Mouse (Mus musculus): ENCODE measurements around the gene Zfp609.

Zfp609 gene

DNA sequence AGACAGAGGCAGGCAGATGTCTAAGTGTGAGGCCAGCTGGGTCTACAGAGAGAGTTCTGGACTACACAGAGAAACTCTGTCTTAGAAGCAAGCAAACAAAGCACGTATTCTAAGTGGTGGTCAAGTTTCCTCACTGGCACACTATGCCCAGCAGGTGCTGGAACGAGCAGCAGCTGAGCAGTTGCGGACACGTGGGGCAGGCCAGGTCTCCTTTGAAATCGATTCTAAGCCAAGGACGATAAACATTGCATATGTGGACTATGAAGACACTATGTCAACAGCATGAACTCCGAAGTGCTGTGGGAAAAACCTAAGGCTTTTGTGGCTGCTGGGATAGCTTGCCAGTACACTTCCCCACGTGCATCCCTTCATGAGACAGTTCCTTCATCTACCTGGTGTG lies 67.4 kb downstream of the Zfp609 start:
- DNase-seq (ENCODE audit: low spot score): no peak

DNA sequence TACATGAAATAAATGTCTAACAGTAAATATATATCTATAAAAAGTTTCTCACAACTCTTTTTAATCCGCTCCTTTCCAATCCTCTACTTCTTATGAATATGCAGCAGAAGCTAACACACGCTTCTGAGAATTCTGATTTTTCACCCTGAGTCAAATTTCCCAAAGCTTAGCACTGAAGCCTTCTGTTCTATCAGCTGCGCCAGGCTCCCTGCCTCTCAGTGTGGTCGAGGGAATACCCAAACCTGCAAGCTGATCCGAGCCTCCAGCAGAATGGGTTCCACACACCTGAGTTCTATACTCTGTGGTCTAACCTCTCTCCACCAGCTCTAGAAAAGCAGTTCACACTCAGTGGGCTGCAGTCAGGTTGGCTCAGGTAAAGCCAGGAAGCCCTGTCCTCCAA lies 68.1 kb downstream of the Zfp609 start:
- DNase-seq (ENCODE audit: low spot score): no peak

DNA sequence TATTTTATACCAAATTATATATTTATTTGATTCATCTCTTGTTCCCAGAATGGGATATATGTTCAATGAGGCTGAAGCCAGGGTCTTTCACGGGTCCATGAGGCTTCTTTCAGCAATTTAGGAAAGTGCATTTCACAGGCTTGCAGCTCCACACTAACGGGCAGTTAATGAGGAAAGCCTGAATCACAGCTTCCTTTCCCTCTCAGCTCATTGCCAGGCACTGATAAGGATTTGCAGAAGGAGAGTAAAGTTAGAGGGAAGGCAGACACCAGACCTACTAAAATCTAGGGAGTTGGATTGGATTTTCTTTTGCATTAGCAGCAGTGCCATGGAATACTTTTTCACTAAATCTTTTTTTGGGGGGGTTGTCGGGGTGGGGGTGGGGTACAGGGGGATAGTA lies 69.5 kb downstream of the Zfp609 start:
- no peak for DNase-seq (ENCODE audit: low spot score)

DNA sequence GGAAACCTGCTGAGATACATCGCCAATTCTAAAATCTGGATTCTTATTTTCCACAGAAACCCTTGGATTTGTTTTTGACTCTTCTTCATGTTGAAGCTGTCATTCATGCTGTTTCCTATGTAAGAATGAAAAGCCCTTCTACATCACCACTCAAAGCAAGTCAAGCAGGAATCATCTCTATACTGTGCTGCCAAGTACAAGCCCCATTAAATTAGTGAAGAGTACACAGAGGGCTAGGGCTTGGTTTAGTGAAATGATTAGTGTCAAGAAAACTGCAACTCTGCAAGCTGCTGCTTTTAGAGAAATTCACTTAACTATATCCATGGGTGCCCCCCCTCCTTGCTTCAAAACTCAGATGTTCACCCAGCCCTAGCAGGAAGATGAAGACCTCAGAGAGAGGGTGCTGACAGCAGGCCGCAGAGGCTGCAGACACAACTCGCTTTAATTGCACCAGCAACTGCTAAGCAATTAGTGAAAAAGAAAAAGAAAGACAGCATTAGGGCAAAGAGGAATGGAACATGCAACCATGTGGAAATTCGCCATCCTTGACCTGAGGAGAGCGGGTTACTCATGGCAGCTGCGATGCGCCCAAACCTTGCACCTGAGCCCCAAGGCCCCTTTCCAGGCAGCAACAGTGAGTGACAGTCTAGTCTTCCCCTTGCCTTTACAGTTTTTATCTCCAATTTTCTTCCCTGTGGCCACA lies 71.5 kb downstream of the Zfp609 start:
- DNase-seq (ENCODE audit: low spot score): no peak

DNA sequence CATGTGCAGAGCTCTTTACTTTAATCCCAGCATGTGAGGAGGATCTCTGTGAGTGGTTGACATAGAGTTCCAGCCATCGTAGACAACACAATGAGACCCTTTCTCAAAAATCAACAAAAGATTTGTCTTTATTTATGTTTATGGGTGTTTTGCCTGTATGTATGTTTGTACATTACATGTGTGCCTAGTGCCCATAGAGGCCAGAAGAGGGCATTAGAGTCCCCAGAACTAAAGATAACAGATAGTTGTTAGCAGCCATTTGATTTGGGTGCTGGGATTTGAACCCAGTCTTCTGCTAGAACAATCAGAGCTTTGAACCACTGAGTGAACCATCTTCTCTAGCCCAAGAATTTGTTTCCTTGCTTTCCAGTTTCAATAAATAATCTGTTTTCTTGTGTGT lies 72.2 kb downstream of the Zfp609 start:
- no peak for DNase-seq (ENCODE audit: low spot score)

DNA sequence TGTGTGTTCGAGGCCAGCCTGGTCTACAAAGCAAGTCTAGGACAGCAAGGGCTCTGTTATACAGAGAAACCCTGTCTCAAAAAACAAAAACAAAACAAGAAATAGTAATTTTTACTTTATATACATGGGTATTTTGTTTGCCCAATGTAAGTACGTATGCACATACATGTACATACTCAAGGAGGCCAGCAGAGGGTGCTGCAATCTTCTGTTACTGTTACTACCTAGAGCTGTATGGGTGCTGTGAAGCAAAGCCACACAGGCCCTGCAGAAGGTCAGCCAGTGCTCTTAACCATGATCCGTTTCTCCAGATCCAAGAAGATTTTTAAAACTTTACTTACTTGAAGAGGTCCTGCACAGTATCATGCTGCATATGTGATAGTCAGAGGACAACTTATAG lies 74.7 kb downstream of the Zfp609 start:
- DNase-seq (ENCODE audit: low spot score): no peak

DNA sequence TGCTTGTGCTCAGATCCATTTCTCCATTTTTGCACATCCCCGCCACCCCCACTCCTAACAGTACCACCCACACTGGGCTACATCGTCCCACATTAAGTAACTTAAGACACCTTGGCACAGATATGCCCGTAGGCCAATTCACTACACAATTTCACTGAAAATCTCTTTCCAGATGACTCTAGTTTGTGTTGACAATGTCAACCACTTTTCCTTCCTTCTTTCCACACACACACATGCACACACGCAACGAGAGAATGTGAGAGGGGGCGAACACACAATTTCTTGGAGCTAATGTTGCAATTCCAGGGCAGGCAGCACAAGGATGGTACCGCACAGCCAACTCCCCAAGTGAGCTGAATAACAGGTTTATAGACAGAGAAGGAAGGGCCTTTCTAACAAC lies 75.5 kb downstream of the Zfp609 start:
- no peak for DNase-seq (ENCODE audit: low spot score)

DNA sequence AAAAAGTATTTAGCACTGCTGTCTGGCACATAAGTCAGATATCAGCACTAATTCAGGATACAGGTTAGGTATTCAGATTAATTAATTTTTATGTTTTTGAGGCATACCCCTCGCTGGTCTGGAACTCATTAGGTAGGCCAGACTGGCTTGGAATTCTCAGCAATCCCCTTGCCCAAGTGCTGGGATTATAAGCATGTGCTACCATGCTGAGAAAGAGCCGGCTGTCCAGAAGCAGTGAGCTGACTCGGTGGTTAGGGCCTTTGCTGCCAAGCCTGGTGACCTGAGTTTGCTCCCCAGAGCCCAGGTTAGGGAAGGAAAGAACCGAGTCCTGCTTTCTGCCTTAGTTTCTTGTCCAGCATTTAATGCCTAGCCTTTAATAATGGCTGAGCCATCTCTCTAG lies 79.3 kb downstream of the Zfp609 start:
- no peak for DNase-seq (ENCODE audit: low spot score)

DNA sequence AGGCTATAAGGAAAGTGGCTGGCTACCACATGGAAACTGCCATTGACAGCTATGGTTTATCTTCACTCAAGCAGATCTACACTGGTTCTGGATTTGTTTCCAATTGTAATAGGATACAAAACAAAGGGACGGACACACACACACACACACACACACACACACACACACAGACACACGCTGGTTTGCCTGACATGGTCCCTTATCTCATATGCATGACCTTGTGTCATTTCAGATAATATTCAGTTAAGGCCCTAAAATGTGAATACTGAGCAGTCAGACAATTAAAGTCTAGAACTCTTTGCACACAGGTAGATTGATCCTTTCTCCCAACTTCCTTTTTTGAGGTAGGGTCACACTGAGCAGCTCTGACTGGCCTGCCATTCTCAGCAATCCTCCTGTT lies 80.9 kb downstream of the Zfp609 start:
- DNase-seq (ENCODE audit: low spot score): no peak

DNA sequence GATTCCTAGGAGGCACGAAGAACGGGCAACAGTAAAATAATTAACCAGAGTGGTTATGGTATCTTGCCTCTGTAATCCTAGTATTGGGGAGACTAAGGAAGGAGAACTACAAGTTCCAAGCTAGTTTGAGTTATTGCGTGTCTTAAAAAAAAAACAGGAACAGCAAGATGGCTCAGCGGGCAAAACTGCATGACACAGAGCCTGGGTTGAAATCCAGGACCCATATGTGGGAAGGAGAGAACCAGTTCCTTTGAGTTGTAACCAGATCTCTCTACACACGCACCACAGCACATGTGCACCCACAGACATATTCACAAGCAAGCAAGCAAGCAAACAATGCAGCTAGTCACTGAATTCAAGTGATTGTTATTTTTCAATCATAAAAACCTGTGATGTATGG lies 81.9 kb downstream of the Zfp609 start:
- DNase-seq (ENCODE audit: low spot score): no peak

DNA sequence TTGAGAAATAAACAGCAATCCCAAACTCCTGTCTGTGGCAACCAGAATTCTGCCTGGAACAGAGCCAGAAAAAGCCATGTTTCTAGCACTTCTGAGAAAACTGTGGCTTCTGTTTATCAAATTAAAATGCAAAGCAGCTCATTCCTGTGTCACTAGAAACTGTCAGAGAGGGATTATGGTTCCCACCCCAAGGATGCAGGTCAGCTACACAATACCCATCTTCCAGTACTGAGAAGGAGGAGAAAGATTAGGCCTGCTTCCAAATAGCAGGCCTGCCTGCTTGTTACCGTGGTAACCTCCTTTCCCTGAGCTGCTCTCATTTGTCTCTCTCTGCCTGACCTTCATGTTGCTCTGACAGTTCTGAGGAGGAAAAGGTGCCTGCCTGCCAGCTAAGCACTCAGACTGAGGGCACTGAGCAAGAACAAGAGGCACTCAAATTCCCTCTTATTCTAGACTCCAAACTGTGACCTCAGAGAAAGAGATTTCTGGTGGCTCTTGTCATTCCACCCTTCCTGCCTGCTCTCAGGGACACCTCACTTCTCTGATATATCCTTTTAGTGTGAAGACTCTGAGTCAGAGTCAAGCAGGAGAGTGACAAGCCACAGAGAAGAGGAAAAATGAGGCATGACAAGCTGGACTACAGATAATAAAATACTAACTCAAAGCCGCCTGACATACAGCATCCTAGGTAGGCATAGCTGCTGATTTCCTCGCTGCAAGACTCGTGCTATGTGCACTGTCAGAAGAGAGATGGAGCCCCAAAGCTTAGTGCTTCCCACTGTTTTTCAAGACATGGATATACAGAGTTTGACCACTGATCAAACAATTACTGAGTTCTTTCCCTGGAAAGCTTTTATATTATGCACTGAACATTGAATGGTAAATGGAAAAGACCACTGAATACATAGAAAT lies 82.9 kb downstream of the Zfp609 start:
- peak; percentile 14 for DNase-seq (ENCODE audit: low spot score)

DNA sequence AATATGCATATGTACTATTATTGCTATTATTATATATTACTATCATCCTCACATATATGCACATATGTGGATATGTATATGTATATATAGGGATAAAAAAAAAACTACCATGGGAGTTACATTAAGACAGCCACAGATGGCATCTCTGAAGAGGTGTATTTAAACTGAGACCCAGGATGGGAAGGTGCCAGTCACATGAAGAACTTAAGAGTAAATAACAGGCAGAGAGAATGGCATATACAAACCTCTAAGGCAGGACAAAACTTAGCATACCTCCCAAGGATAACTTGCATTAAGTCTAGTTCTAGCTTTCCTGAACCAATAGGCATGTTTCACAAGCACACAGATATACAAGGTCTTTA lies 83.6 kb downstream of the Zfp609 start:
- no peak for DNase-seq (ENCODE audit: low spot score)

DNA sequence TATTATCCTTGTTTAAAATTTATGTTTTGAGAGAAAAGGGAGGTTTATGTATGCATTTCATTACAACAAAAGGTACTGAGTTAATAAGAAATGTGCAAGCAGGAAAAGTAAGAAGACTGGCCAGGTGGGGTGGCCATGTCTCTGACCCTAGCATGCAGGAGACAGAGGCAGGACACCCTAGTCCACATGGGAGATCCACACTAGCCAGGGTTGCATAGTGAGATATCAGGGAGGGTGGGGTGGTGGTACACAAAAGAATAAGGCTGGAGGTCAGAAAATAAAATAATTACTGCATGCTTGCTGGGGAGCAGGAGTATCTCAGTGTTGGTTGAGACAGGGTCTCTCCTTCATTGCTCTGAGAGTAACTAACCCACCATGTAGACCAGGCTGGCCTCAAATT lies 84.0 kb downstream of the Zfp609 start:
- DNase-seq (ENCODE audit: low spot score): no peak

DNA sequence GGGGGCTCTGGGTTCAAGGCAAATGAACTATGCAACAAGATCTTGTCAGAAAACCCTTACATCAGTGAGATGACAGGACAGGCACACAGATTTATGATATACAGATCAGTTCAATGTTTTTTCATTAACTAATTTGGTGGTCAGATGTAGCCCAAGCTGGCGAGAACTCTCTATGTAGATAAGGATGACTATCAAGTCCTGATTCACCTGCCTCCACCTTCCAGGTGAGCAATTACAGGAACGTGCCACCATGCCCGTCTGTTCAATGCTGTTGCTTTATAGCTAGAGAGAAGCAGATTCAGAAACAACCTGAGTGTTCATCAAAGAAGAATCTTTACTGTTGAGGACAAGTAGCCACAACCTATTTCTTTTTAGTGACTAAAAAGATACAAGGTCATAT lies 84.6 kb downstream of the Zfp609 start:
- no peak for DNase-seq (ENCODE audit: low spot score)

DNA sequence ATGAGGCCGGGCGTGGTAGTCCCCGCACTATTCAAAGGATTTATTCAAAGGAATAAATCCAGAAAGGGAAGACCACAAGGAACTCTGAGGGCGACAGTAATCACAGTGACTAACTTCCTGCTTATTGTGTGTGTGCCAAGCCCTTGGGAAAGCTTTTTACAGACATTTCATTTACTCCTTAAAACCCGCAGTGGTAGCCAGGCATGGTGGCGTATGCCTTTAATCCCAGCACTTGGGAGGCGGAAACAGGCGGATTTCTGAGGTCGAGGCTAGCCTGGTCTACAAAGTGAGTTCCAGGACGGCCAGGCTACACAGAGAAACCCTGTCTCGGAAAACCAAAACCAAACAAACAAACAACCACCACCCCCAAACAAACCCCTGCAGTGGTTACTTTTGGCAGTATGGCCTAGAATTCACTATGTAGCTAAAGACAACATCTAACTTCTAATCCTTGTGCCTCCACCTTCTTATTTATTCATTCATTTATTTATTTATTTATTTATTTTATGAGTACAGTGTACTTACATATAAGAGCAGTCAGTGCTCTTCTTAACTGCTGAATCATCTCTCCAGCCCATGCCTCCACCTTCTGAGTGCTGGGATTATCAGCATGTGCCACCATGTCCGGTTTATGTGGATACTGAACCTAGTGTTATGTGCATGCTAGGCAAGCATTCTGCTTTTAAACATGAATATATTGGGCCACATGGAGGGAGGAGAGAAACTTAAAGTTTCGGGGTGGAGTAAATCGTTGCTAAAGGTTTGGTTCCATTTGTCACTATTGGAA lies 86.1 kb downstream of the Zfp609 start:
- DNase-seq (ENCODE audit: low spot score): no peak

DNA sequence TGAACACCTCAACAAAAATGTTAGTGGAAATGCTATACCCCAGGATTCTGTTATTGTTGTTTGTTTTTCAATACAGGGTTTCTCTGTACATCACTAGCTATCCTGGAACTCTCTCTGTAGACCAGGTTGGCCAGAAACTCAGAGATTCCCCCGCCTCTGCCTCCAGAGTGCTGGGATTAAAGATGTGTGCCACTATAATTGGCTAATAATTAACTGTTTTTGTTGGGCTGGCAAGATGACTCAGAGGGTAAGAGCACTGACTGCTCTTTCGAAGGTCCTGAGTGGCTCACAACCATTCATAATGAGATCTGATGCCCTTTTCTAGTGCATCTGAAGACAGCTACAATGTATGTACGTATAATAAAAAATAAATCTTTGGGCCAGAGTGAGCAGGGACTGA lies 92.4 kb downstream of the Zfp609 start:
- no peak for DNase-seq (ENCODE audit: low spot score)

DNA sequence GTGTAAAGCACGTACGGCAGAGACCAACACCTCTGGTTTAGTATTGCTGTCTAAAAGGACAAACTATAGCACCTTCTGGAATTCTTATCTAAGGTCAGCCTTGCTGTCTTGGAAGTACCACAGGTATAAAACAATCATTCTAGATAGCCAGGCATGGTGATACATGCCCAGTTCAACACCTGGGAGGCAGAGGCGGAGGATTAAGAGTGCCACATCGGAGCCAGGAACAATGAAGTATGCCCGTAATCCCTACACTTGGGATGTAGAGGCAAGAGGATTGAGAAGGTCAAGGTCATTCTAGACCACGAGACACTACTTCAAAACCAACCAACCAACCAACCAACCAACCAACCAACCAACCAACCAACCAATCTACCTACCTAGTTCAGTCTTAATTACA lies 98.8 kb downstream of the Zfp609 start:
- DNase-seq (ENCODE audit: low spot score): no peak

DNA sequence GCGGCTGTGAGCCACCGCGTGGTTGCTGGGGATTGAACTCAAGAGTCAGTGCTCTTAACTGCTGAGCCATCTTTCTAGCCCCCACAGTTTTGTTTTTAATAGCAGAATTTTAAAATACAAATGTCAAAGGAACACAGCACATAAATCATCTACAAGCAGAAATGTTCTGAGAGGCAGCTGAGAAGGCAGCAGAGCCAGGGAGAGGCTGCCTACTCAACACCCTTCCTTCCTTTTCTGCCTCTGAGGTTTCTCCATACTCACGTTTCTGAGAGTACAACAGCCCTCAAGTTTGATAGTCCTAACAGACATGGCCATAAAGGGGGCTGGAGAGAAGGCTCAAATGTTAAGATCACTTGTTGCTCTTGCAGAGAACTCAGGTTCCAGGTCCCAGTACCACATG lies 99.9 kb downstream of the Zfp609 start:
- no peak for DNase-seq (ENCODE audit: low spot score)

DNA sequence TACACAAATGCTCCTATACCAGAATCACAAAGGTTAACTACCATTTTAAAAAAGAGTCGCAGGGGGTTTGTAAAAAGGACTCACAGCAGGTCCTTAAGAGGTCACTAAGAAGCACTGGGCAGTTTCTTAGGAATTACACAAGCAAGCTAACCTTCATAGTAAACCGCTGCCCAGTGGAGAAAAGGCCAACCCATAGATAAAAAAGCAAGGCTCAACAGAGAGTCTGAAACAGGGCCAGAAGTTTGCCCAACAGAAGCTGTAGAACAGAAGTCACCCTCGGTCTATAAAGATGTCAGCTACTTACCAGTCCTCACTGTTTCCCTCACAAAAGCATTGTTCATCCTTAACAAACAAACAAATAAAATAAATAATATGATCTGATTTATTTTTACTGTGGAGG lies 100.9 kb downstream of the Zfp609 start:
- no peak for DNase-seq (ENCODE audit: low spot score)

DNA sequence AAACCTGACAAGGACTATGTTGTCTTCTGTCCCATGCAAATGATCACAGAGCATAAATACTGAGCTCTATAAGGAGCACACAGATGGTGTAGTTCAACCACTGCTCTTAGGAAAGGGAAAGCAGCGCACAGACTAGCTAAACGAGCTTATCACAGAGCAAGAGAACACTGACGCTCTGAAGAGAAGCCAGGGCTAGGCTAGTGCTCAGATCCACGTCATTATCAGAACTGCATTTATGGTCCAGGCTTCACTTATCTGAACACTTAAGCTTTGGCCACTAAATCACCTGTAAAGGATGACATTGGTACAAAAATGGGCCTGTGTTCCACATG lies 102.1 kb downstream of the Zfp609 start:
- no peak for DNase-seq (ENCODE audit: low spot score)

DNA sequence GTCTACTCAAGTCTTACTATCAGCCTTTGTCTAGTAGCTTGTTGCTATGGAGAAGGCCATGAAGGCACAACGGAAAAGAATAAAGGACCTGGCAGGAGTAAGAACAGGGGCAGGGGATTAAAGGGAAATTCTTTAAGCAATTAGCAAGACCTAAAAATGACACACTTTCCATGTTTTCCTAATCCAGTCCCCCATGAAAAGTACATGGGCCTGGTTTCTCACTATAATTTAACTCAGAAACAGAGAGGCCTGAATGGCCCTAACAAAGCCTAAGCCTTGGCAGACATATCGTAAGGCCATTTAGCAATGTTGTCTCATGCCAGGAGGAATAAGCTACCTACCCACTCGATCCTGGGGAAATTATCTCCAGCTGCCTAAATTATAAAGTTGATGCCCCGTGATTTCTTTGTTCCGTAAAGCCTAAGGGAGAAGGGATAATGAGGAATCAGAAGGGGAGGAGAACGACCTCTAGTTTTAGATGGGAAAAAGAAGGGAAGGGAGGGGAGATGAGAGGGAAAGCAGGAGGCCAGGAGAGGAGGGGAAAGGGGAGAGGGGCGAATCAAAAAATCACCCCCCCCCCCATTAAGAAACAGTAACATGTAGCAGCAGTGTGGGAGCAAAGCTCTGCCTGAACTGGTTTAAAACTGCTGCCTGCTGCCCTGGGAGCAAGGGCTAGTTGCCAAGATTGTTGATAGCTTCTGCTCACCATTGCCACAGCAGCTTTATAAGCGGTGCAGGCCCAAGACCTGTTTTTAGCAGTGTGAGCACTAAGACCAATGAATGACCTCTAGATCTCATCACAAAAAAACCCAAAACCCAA lies 102.7 kb downstream of the Zfp609 start:
- DNase-seq (ENCODE audit: low spot score): no peak

DNA sequence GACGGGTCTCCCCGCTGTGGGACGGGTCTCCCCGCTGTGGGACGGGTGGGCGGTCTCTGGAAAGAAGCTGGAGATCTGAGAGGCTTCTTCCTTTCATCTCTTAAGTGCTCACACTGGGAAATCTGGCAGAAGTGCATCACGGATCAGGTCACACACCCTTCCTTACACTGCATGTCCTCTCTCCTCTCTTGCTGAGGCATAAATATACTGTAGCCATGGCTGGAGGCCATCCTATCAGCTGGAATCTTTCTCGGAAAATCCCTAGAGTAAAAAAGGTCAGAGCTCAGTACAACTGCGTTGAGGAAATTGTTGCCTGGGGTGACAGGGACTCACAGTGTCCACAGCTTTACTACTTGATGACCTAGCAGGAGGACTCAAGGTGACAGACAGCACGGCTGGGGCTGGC lies 106.2 kb downstream of the Zfp609 start:
- DNase-seq (ENCODE audit: low spot score): no peak

Measured in yolk sac, embryonic 10.5 days (tissue).